In genomic region chr15:37159349-37159748, GRCm38 (mm10) we compare ENCODE assay signal across 9 mouse cellular contexts.
A peak's percentile ranks its signal among the peaks of the same experiment; 100 is the strongest.
DNase-seq lines count a peak whose midpoint lies in the region; ATAC-seq and TF ChIP-seq lines count a peak whose summit lies in the region.
"Had no signal": no experiment of that assay in that cellular context is flagged by ENCODE, and none has a peak within 500 bp of the region (broad histone marks: within the 10 kb centered on the region; RNA-seq: fewer than 3 reads in every experiment).

No protein-coding gene starts in this region.

- TF ChIP-seq EP300 in lung, postnatal 0 days (IDR thresholded peaks at IDR 0.05) = no peak

- intact Hi-C loops in gastrocnemius, postnatal 36 days (cut with DNase I) = no loop called here

- DNase-seq in gastrocnemius, postnatal 10 days = peak; percentile 13
- DNase-seq in gastrocnemius, postnatal 36 days = no peak
- peak; percentile 14 for DNase-seq in brain, adult 2 months (ENCODE audit: low read depth, low spot score)
- DNase-seq in kidney, adult 18-20 months = peak; percentile 25
- peak; percentile 63 for DNase-seq in lung, postnatal 0 days (ENCODE audit: low spot score)
- no peak for DNase-seq in thymus, postnatal 36 days
- no peak for DNase-seq in adipocyte (ENCODE audit: low spot score)

- no peak overlapping the region for H3K4me2 ChIP-seq in lung, postnatal 0 days (replicated peaks; ENCODE audit: low read depth, low read length)
- H3K4me2 ChIP-seq: liver, embryonic 15.5 days had no signal

- TF ChIP-seq CTCF in lung, postnatal 0 days (IDR thresholded peaks at IDR 0.05) = no peak

- H3K9ac ChIP-seq in lung, postnatal 0 days (replicated peaks; ENCODE audit: low read depth) = no peak overlapping the region
- H3K9ac ChIP-seq: liver, embryonic 15.5 days had no signal

- H3K36me3 ChIP-seq in lung, postnatal 0 days (ENCODE audit: insufficient read depth, low read length) = no peaks in the 10 kb centered on the region
- H3K36me3 ChIP-seq: liver, embryonic 15.5 days had no signal

- no peak overlapping the region for H3K4me3 ChIP-seq in lung, postnatal 0 days (ENCODE audit: low read depth, low read length)
- H3K4me3 ChIP-seq: liver, embryonic 15.5 days had no signal

- H3K27ac ChIP-seq in lung, postnatal 0 days (ENCODE audit: low read length) = no peak overlapping the region
- H3K27ac ChIP-seq: liver, embryonic 15.5 days had no signal

- H3K9me3 ChIP-seq in lung, postnatal 0 days (ENCODE audit: low read length) = no peaks in the 10 kb centered on the region
- H3K9me3 ChIP-seq: liver, embryonic 15.5 days had no signal

- H3K4me1 ChIP-seq in lung, postnatal 0 days (ENCODE audit: insufficient read depth, low read depth, low read length) = no peaks in the 10 kb centered on the region
- H3K4me1 ChIP-seq: liver, embryonic 15.5 days had no signal

- H3K27me3 ChIP-seq in lung, postnatal 0 days (replicated peaks; ENCODE audit: insufficient read depth, low read length) = no peaks in the 10 kb centered on the region
- H3K27me3 ChIP-seq: liver, embryonic 15.5 days had no signal

- WGBS in lung, postnatal 0 days = 5% methylated on average over 3 of the region's 4 CpGs

- ATAC-seq in lung, postnatal 0 days = peak; percentile 75
- no peak for ATAC-seq in activated CD4-positive, CD25-positive, alpha-beta regulatory T cell, adult 4 months

Comparison
In these comparisons a context has a peak if more than half of its experiments do, and no peak if none do; other contexts are left out.
1. DNase-seq: peak in gastrocnemius, postnatal 10 days (single experiment), brain, adult 2 months (single experiment), kidney, adult 18-20 months (single experiment) and lung, postnatal 0 days (single experiment); none in gastrocnemius, postnatal 36 days (0 of 2), thymus, postnatal 36 days (0 of 2) and adipocyte (single experiment).